Mouse (Mus musculus) lung, postnatal 36 days (tissue): ENCODE measurements at regions not wholly inside any gene's neighbourhood (a gene's known extent, or its start where the extent isn't known, plus 50 kb on each side); places are given as distances from the start of the nearest gene placed in this dataset.
A peak's percentile ranks its signal among the peaks of the same experiment; 100 is the strongest.

Experiments used
- DNase-seq: peaks from one replicate; pipeline ENCODE4 v3.0.0; 2022; ENCODE audit warnings: mixed read lengths

GRCm38 (mm10) chr7:83195896-83196537, 328.9 kb downstream of the Mex3b start:
- no peak for DNase-seq

GRCm38 (mm10) chr7:83197490-83197889, 330.4 kb downstream of the Mex3b start:
- DNase-seq, result no peak

GRCm38 (mm10) chr7:83201126-83201686, 334.1 kb downstream of the Mex3b start:
- DNase-seq, result no peak

GRCm38 (mm10) chr7:83201768-83202493, 334.8 kb downstream of the Mex3b start:
- DNase-seq, result peak; percentile 41

GRCm38 (mm10) chr7:83203311-83204012, 336.3 kb downstream of the Mex3b start:
- no peak for DNase-seq

- no peak for DNase-seq
These were observed 336.9 kb downstream of the Mex3b start for GRCm38 (mm10) chr7:83204013-83204365.

GRCm38 (mm10) chr7:83204701-83205100, 337.6 kb downstream of the Mex3b start:
- DNase-seq, result no peak

GRCm38 (mm10) chr7:83206999-83207398, 339.9 kb downstream of the Mex3b start:
- DNase-seq, result no peak

- no peak for DNase-seq
These were observed 344.5 kb downstream of the Mex3b start for GRCm38 (mm10) chr7:83211611-83212010.

- no peak for DNase-seq
These were observed 355.0 kb downstream of the Mex3b start for GRCm38 (mm10) chr7:83222029-83222722.

- no peak for DNase-seq
These were observed 357.2 kb upstream of the Tmc3 start for GRCm38 (mm10) chr7:83227262-83228108.

- no peak for DNase-seq
These were observed 354.0 kb upstream of the Tmc3 start for GRCm38 (mm10) chr7:83230496-83231325.

- DNase-seq, result no peak
These were observed 349.1 kb upstream of the Tmc3 start for GRCm38 (mm10) chr7:83235659-83236058.

GRCm38 (mm10) chr7:83237336-83237735, 347.4 kb upstream of the Tmc3 start:
- no peak for DNase-seq

- no peak for DNase-seq
These were observed 346.6 kb upstream of the Tmc3 start for GRCm38 (mm10) chr7:83238091-83238490.

GRCm38 (mm10) chr7:83242233-83242632, 342.5 kb upstream of the Tmc3 start:
- DNase-seq, result peak; percentile 43

- DNase-seq, result no peak
These were observed 338.9 kb upstream of the Tmc3 start for GRCm38 (mm10) chr7:83245867-83246266.

GRCm38 (mm10) chr7:83251995-83252563, 332.6 kb upstream of the Tmc3 start:
- DNase-seq, result no peak

- DNase-seq, result no peak
These were observed 331.7 kb upstream of the Tmc3 start for GRCm38 (mm10) chr7:83253001-83253400.

- no peak for DNase-seq
These were observed 331.3 kb upstream of the Tmc3 start for GRCm38 (mm10) chr7:83253432-83253831.

- DNase-seq, result no peak
These were observed 330.3 kb upstream of the Tmc3 start for GRCm38 (mm10) chr7:83254411-83254810.
